Mouse (Mus musculus) frontal cortex, postnatal 36 days (tissue): ENCODE measurements around the gene Prdm16.

Experiments
- DNase-seq, 2 experiments: peaks; one replicate each; pipeline ENCODE4 v3.0.0; 2022; ENCODE audit warnings: low spot score in 2 of 2

Prdm16 gene

GRCm38 (mm10) chr4:154556418-154556817 lies 80.3 kb downstream of the Prdm16 start:
- no peak for DNase-seq

GRCm38 (mm10) chr4:154549961-154550393 lies 86.7 kb downstream of the Prdm16 start:
- DNase-seq: peak; percentile 24 to 64

DNA sequence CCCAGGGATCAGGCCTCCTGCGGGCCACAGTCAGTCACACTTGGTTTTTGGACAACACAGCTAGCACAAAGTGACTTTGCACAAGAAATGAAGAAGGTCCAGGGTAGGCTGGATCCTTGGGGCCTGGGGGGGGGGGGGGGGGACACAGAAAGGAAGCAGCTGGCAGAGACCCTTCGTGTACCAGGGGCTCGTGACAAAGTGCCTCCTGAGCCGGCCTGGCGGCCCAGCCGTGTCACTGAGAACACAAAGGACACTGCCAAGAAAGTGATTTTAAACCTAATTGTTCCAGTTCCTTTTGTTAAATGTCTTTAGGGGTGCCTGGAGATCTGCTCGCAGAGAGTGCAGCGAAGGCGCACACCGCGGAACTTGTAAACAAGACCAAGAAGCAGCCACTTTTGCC lies 87.2 kb downstream of the Prdm16 start:
- DNase-seq: no peak

- no peak for DNase-seq
Measured at GRCm38 (mm10) chr4:154547176-154547855, 89.4 kb downstream of the Prdm16 start.

DNA sequence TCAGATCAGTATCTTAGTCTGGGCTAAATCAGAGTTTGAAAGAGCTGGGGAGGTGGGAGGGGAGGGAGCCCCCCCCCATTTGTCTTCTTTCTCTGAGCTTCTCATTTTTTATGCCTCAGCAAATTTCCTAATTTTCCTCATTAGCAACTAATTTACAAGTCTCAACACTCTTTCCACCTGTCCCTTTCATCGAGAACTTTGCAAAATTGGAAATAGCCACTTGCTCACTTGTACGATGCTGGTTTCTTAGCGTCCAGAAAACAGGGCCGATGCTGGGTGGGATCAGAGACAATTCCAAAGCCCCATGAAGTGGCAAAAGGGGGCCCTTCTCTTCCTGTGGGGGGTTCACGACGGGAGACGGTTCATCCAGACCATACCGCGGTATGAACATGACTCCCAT lies 91.4 kb downstream of the Prdm16 start:
- DNase-seq: no peak

DNA sequence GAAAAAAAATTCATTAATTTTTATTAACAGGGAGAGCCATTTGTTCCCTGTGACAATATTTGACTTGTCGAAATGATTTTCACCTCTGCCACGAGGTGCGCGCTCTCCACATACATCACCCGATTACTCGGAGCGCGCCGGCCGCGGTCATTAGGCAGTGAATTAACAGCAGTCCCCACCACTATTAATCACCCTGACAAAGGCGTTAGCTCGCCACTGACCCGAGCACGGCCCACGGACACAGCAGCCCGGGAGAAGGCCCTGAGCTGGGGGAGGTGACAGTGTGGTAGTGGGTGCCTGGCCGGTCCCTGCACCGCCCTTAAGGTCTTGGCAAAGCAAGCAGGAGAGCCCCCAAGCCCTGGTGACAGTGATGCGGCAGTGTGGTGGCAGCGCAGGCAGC lies 92.8 kb downstream of the Prdm16 start:
- DNase-seq: no peak

GRCm38 (mm10) chr4:154543128-154543527 lies 93.5 kb downstream of the Prdm16 start:
- no peak for DNase-seq

DNA sequence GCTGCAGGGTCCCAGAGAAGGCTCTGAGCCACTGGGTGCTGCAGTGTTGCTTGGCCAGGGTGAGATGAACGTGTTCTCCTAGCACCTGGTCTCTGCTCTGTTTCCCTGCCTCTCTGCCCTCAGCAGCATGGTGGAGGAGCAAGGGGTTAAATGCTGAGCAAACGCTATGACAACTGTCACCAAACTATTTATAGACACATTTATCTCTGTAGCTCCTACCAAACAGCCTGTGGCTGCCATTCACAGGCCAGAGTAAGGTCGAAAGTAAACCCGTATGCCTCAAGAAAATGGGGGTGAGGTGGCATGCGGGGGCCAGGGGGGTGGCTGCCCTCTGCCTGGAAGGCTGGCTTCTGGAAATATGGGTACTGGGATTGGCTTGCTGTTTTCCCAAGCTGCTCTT lies 94.1 kb downstream of the Prdm16 start:
- no peak for DNase-seq

GRCm38 (mm10) chr4:154541632-154542276 lies 94.9 kb downstream of the Prdm16 start:
- DNase-seq: no peak

- no peak for DNase-seq
Measured at GRCm38 (mm10) chr4:154540671-154541070, 96.0 kb downstream of the Prdm16 start.

- DNase-seq: no peak
Measured at GRCm38 (mm10) chr4:154539703-154540102, 97.0 kb downstream of the Prdm16 start.

GRCm38 (mm10) chr4:154538727-154539126 lies 97.9 kb downstream of the Prdm16 start:
- DNase-seq: no peak

DNA sequence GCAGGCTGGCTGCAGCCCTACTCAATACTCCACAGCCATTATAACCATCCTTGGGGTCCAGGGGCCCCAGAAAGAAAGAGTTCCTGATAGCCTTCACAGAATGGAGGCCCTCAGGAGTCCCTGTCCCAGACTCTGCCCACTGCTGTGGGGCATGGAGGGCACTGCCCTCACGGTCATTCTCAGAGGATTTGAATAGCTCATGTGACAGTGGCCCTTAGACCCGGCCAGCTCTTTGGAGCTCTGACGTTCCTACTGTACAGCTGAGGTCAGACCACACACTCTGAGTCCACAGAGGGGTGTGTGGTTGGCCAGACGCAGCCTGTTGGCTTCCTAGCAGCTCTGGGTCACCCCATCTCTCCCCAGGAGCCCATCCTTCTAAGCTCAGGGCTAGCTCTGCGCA lies 100.6 kb downstream of the Prdm16 start:
- DNase-seq: no peak

GRCm38 (mm10) chr4:154531368-154531767 lies 105.3 kb downstream of the Prdm16 start:
- DNase-seq: no peak

GRCm38 (mm10) chr4:154530336-154530735 lies 106.3 kb downstream of the Prdm16 start:
- DNase-seq: no peak

DNA sequence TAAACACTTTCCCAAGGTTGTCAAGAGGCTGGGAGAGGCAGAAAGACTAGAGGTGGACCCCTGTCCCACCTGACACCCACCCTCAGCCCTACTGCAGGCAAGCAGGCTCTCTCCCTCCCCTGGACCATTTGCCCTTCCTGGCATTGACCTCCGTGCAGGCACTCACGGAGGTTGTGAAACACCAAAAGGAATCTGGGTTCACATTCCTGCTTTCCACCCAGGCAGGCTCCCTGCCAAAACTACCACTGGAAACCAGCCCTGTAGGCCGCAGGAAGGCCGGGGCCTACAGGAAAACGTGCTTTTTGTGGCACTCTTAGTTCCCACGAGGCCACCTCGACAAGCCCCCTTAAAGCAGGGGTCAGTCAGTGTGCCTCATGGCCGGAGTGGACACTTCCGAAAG lies 109.2 kb downstream of the Prdm16 start:
- no peak for DNase-seq

DNA sequence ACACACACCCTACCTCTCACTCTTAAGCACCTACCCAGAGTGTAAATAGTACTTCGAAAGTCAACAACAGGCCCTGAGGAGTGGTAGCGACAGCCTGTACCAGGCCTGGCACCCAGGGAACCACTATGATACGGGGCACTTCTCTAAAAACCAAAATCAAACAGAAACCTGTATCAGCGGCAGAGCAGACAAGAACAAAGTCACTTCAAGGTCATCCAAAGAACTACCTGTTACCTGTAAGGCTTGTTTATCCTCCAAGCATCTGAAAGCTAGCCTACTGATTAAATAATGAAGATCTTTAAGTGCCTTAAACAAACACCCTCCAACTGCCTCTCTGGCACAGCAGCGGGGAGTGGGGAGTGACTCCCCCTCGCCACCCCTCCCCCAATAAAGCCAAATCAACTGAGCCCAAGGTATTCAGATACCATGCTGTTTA lies 110.3 kb downstream of the Prdm16 start:
- DNase-seq: no peak

GRCm38 (mm10) chr4:154523898-154524297 lies 112.8 kb downstream of the Prdm16 start:
- no peak for DNase-seq

- no peak for DNase-seq
Measured at GRCm38 (mm10) chr4:154521881-154522676, 114.6 kb downstream of the Prdm16 start.

- DNase-seq: no peak
Measured at GRCm38 (mm10) chr4:154519470-154520037, 117.1 kb downstream of the Prdm16 start.

- DNase-seq: no peak
Measured at GRCm38 (mm10) chr4:154517991-154518390, 118.7 kb downstream of the Prdm16 start.

GRCm38 (mm10) chr4:154516470-154516869 lies 120.2 kb downstream of the Prdm16 start:
- no peak for DNase-seq
